Mouse (Mus musculus): Measurements from ENCODE around the gene Prdm10.

GRCm38 (mm10) chr9:31283911-31284310, 3.6 kb downstream of the Prdm10 start:
- TF ChIP-seq USF1 (IDR thresholded peaks at IDR 0.05; ENCODE audit: low read depth) (no peak), E2F4 (IDR thresholded peaks at IDR 0.05; ENCODE audit: insufficient read depth) (no peak)

Data from myocyte (in vitro differentiated cells).